Mouse (Mus musculus): ENCODE measurements around the gene Chil1. TPM values are rescaled to one million over a fixed set of nuclear protein-coding genes. Genes with fewer than 3 reads are reported as not detected.

Gene Chil1
- polyA plus RNA-seq, 1 experiment from 2014 or later: 1.5 TPM

DNA sequence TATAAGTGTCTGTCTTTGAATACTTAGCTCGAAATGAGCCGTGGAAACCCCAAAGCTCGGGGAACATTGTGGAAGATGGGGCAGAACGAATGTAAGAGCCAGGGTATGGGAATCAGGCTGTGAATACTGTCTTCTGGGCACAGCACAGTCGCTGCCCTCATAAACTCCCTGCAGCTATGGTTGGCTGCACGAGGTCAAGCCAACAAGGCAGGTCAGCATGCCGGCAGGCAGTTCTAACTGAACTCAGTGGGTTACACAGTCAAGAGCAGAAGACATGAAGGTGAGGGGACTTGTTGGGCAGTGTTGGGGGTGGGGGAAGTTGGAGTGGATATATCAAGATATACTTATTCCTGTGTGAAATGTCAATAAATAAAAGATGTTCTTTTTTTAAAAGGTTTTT, 33.1 kb downstream of the Chil1 start:
- Histone ChIP-seq H3K27ac (no peak overlapping the region; the same call in 1 of the 2 replicates), H3K4me1 (replicated peaks) (peaks cover 59% of the 10 kb centered on the region), H3K9me3 (no peaks in the 10 kb centered on the region), H3K27me3 (ENCODE audit: insufficient read depth, poor library complexity, severe bottlenecking) (peaks cover 13% of the 10 kb centered on the region), H3K4me3 (no peak overlapping the region), H3K36me3 (no peaks in the 10 kb centered on the region)
- 55% methylated on average over 7 of the region's 7 CpGs for WGBS
- no peak for DNase-seq (ENCODE audit: low spot score)

DNA sequence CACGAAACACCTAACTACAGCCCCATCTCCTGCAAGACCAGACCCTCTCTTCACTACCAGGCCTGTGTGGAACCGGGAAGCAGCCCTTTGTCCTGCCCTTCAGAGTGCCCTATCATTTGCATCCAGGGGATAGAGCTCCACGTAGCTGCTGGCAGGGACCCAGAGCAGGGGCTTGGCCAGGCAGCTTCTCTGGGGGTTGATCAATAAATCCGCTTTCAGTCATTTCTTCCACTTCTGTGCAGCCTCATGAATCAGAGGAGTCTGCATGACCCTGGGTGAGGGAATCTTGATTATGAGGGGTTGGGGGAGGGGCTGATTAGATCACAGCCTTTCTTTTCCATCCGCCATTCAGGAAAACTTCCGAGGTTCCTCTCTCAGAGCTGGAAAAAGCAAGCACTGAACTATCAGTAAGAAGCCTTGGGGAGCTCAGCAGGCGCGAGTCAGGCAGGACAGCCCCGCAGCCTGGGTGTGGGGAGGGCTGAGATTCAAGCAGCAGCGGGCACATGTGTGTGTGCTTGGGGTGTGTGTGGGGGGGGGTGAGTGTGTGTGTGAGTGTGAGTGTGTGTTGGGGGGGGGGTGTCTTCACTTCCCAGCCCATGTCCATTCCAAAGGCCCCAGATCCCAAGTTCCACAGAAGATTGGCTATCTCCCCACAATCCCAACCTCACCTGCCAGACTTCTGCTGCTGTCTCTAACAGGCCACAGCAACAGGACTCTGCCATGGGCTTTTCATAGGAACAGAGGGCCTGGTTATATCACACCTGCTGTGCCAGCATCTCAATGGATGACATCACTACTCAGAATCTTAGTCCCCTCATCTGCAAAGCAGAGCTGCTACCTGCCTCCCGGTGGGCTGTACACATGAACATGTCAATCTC, 34.0 kb downstream of the Chil1 start:
- Histone ChIP-seq H3K36me3 (no peaks in the 10 kb centered on the region), H3K4me3 (peak overlapping the region; percentile 6; the same call in 1 of the 2 replicates), H3K4me1 (replicated peaks) (peaks cover 50% of the 10 kb centered on the region), H3K9me3 (no peaks in the 10 kb centered on the region), H3K27me3 (ENCODE audit: insufficient read depth, poor library complexity, severe bottlenecking) (peaks cover 9% of the 10 kb centered on the region), H3K27ac (peak overlapping the region; percentile 85)
- DNase-seq (ENCODE audit: low spot score): peak; percentile 32
- 22% methylated on average over 11 of the region's 11 CpGs for whole genome bisulfite sequencing

DNA sequence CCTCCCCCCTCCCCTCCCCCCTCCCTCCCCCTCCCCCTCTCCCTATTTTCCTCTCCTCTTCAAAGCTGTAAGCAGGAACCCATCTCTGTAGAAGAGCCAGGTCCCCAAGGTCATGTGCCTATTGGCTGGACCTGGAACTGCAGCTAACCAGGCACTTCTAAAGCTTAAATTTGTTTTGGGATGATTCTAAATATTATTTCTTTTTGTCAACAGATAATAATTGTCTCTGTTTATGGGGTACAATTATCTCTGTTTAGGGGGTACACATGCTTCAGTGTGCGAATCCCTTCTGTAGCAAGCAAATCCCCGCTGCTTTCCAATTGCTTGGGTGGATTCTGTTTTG, 34.6 kb downstream of the Chil1 start:
- Histone ChIP-seq H3K27me3 (ENCODE audit: insufficient read depth, poor library complexity, severe bottlenecking) (peaks cover 9% of the 10 kb centered on the region), H3K36me3 (no peaks in the 10 kb centered on the region), H3K27ac (peak overlapping the region; percentile 85; the same call in 1 of the 2 replicates), H3K4me1 (replicated peaks) (peaks cover 44% of the 10 kb centered on the region), H3K4me3 (no peak overlapping the region), H3K9me3 (no peaks in the 10 kb centered on the region)
- WGBS: 91% methylated on average over 2 of the region's 2 CpGs
- DNase-seq (ENCODE audit: low spot score): no peak

DNA sequence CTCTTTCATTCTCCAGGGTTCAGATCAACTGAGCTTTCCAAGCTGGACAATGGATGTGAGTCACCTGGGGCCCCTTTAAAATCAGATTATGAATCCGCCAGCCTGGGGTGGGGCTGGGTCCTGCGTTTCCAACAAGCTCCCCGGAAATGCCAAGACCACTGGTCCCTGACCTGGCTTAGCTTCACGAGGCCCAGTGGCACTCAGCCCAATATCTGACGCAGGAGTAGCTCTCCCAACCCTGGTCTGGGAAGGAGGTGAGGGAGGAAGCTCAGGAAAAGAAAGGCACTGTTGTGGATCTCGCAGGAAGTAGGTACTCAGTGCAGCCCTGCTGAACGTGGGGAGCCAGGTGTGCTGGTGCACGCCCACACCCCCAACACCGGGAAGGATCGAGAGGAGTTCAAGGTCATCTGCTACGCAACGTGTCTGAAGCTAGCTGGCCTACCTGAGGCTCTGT, 35.1 kb downstream of the Chil1 start:
- Histone ChIP-seq H3K4me1 (replicated peaks) (peaks cover 39% of the 10 kb centered on the region), H3K4me3 (no peak overlapping the region), H3K27ac (no peak overlapping the region), H3K27me3 (ENCODE audit: insufficient read depth, poor library complexity, severe bottlenecking) (peaks cover 9% of the 10 kb centered on the region), H3K36me3 (no peaks in the 10 kb centered on the region), H3K9me3 (no peaks in the 10 kb centered on the region)
- 75% methylated on average over 12 of the region's 12 CpGs for WGBS
- DNase-seq (ENCODE audit: low spot score): no peak

DNA sequence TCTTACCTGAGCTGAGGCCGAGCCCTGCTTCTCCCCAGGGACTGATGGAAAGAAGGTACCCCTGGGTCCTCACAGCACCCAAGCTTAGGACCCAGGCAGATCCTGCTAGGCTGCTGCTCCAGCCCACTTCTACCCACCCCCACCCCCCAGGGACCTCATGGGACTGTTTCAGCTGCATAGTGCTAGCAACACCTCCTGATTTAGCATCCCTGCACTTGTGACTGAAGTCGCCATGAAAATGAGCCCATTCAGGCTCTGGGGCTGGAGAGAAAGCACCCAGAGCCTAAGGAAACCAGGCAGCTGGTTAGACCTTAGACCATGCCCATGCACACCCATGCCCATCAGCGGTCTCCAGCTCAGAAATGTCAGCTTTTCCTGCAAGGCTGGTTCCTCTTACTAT, 36.0 kb downstream of the Chil1 start:
- H3K9me3 ChIP-seq: no peaks in the 10 kb centered on the region
- peaks cover 38% of the 10 kb centered on the region for H3K4me1 ChIP-seq (replicated peaks)
- WGBS: 79% methylated on average over 3 of the region's 3 CpGs
- no peak overlapping the region for H3K27ac ChIP-seq
- peaks cover 9% of the 10 kb centered on the region; the same call in 1 of the 2 replicates for H3K27me3 ChIP-seq (ENCODE audit: insufficient read depth, poor library complexity, severe bottlenecking)
- no peak for DNase-seq (ENCODE audit: low spot score)
- no peak overlapping the region for H3K4me3 ChIP-seq
- no peaks in the 10 kb centered on the region for H3K36me3 ChIP-seq

DNA sequence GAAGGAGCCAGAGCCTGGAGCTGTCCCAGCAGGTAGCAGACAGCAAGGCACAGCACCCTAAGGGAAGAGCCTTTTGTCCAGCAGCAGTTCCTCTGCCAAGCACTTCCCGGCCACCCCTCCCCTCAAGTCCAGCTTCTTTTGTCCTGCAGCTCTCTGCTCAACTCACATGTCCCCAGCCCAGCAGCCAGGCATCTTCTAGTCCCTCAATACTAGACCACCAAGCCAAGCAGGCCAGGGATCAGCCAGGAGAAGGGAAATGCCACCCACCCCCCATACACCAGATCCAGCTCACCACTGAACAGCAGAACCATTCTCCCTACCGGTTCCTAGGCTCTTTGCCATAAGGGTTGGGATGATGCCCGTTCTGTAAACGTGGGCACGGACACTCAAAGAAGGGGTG, 37.6 kb downstream of the Chil1 start:
- DNase-seq (ENCODE audit: low spot score): no peak
- Histone ChIP-seq H3K9me3 (no peaks in the 10 kb centered on the region), H3K4me3 (no peak overlapping the region), H3K27ac (no peak overlapping the region; the same call in 1 of the 2 replicates), H3K36me3 (no peaks in the 10 kb centered on the region), H3K4me1 (replicated peaks) (peaks cover 29% of the 10 kb centered on the region), H3K27me3 (ENCODE audit: insufficient read depth, poor library complexity, severe bottlenecking) (0 out of 2 replicates have a peak, but pooled peaks cover 4% of the 10 kb centered on the region)
- 78% methylated on average over 5 of the region's 5 CpGs for WGBS

DNA sequence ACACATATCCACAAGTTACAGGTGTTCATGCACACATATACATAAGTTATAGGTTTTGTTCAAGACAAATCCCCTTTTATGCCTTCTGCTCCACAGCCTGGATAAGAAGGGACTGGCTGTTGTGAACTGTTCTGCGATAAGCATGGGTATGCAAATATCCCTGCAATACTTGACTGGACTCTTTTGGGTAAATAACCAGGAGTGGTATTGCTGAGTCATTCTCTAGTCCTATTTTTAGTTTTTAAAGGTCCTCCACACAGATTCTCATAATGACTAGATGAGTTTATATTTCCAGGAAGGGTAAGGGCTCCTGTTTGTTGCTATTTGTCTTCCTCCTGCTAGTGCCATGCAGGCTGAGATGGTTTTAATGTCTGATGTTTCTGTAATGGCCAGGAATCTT, 39.2 kb downstream of the Chil1 start:
- no peaks in the 10 kb centered on the region for H3K36me3 ChIP-seq
- 93% methylated on average over 1 of the region's 1 CpGs for WGBS

DNA sequence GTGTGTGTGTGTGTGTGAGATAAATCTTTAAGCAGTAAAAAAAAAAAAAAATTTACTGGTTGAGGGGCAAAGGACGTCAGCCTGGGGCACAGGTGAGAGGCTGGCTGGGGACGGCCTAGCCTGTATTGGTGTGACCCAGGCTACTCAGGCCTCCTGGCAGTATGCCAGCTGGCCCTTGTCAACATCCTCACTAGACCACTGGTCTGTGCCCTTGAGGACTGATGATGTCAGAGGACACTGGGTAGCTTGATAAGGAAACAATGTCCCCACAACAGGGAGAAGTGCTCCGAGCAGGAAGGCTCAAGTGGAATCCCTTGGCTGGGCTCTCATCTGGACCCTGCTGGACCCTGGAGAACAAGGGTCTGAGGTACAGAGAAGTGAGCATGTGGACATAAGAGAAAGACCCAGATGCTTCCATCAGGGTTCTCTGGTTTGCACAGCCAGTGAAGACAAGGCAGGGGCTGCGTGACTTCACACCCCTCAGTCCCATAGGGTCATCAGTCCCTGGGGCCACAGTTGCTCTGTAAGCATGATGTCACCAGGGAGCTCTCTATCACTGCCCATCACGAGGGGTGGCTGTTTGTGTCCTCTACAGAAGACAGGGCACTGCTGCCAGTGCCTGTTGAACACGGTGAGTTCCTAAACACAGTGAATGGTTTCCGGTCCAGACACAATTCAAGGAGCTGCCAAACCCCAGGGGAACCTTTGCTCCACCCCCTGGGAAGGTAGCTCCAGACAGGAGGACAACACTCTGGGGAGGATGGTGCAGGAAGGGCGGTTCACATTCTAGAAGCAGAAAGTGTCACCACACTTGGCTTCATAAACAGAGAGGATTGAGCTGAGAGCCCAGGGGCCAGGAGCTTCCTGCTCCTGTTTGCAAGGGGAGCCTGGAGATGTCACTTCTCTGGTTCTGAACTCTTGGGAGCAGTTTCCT, 40.4 kb downstream of the Chil1 start:
- no peak overlapping the region for H3K4me3 ChIP-seq
- WGBS: 68% methylated on average over 8 of the region's 8 CpGs
- 0 out of 2 replicates have a peak, but pooled peaks cover 4% of the 10 kb centered on the region for H3K27me3 ChIP-seq (ENCODE audit: insufficient read depth, poor library complexity, severe bottlenecking)
- no peak for DNase-seq (ENCODE audit: low spot score)
- H3K4me1 ChIP-seq (replicated peaks): peaks cover 4% of the 10 kb centered on the region
- H3K36me3 ChIP-seq: no peaks in the 10 kb centered on the region
- H3K27ac ChIP-seq: no peak overlapping the region
- H3K9me3 ChIP-seq: no peaks in the 10 kb centered on the region

More for the DNA sequence above, 39.2 kb downstream of the Chil1 start:
- H3K9me3 ChIP-seq: no peaks in the 10 kb centered on the region
- 0 out of 2 replicates have a peak, but pooled peaks cover 4% of the 10 kb centered on the region for H3K27me3 ChIP-seq (ENCODE audit: insufficient read depth, poor library complexity, severe bottlenecking)
- H3K4me1 ChIP-seq (replicated peaks): peaks cover 16% of the 10 kb centered on the region
- no peak overlapping the region for H3K4me3 ChIP-seq
- H3K27ac ChIP-seq: no peak overlapping the region
- no peak for DNase-seq (ENCODE audit: low spot score)

DNA sequence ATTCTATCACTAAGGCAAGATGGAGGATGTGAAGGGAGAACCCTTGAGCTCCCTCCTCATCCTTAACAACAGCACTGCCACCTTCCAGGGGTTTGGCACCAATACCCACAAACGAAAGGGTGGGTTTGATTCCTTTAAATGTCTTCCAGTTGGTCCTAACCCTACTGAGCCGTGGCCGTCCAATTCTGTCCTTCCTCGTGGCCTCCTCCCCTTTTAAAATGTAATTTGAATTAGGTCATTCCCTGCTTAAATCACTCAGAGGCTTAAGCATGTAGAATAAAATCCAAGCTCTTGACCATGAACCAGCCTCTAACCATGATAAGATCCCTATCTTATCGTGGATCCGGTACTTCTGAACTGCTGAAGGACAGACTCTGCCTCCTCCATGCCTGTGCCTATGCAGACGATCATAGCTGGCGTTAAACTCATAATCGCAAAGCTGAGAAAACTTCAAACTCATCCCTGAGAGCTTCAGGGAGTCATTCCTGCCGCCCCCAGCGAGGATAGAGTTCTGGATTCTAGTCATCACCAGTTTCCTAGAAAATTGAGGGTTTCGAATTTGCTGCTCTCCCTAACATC, 42.8 kb downstream of the Chil1 start:
- no peaks in the 10 kb centered on the region for H3K36me3 ChIP-seq
- H3K27ac ChIP-seq: no peak overlapping the region
- no peak for DNase-seq (ENCODE audit: low spot score)
- WGBS: 90% methylated on average over 12 of the region's 12 CpGs
- no peaks in the 10 kb centered on the region for H3K4me1 ChIP-seq (replicated peaks)
- H3K27me3 ChIP-seq (ENCODE audit: insufficient read depth, poor library complexity, severe bottlenecking): no peaks in the 10 kb centered on the region
- no peaks in the 10 kb centered on the region for H3K9me3 ChIP-seq
- H3K4me3 ChIP-seq: no peak overlapping the region

DNA sequence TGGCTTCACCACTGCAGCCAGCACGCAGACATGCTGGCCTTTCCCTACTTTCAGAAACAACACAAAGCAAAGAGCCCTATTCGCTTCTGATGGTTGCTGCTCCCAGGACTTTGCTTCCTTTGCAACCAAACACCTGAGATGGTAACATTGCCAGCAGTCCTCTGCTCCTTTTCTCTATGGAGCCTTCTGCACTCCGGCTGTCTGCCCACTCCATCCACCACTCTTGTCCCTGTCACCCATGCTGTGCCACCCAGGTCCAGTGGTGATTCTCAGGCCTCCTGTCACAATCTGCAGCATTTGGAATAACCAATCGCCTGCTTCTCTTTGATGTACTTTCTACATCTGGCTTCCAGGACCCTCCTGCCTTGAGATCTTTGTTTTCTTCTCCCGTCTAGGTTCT, 43.4 kb downstream of the Chil1 start:
- WGBS: 85% methylated on average over 5 of the region's 5 CpGs
- no peak for DNase-seq (ENCODE audit: low spot score)
- no peaks in the 10 kb centered on the region for H3K9me3 ChIP-seq
- no peak overlapping the region for H3K27ac ChIP-seq
- no peak overlapping the region for H3K4me3 ChIP-seq
- peaks cover 3% of the 10 kb centered on the region; the same call in 1 of the 2 replicates for H3K27me3 ChIP-seq (ENCODE audit: insufficient read depth, poor library complexity, severe bottlenecking)
- no peaks in the 10 kb centered on the region for H3K4me1 ChIP-seq (replicated peaks)
- no peaks in the 10 kb centered on the region for H3K36me3 ChIP-seq

DNA sequence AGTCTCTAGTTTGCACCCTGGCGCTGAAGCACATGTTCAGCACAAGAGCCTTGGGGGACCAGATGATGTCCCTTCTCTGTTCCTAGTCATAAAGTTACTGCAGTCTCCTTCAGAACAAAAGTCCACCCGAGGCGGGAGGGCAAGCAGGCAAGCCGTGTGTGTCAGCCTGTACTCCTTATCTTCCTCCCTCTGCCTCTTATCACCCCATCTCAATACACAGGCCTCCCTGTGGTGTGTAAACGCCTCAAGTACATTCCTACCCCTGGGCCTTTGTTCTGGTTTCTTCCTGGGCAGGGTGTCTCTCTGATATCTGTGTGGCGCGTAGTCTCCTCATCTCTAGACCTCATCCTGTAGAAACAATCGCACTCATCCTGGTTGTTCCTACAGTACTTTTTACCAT, 44.8 kb downstream of the Chil1 start:
- Histone ChIP-seq H3K4me1 (replicated peaks) (no peaks in the 10 kb centered on the region), H3K27ac (no peak overlapping the region), H3K27me3 (ENCODE audit: insufficient read depth, poor library complexity, severe bottlenecking) (peaks cover 14% of the 10 kb centered on the region; the same call in 1 of the 2 replicates), H3K4me3 (no peak overlapping the region), H3K36me3 (no peaks in the 10 kb centered on the region), H3K9me3 (no peaks in the 10 kb centered on the region)
- WGBS: 82% methylated on average over 8 of the region's 8 CpGs
- DNase-seq (ENCODE audit: low spot score): no peak

DNA sequence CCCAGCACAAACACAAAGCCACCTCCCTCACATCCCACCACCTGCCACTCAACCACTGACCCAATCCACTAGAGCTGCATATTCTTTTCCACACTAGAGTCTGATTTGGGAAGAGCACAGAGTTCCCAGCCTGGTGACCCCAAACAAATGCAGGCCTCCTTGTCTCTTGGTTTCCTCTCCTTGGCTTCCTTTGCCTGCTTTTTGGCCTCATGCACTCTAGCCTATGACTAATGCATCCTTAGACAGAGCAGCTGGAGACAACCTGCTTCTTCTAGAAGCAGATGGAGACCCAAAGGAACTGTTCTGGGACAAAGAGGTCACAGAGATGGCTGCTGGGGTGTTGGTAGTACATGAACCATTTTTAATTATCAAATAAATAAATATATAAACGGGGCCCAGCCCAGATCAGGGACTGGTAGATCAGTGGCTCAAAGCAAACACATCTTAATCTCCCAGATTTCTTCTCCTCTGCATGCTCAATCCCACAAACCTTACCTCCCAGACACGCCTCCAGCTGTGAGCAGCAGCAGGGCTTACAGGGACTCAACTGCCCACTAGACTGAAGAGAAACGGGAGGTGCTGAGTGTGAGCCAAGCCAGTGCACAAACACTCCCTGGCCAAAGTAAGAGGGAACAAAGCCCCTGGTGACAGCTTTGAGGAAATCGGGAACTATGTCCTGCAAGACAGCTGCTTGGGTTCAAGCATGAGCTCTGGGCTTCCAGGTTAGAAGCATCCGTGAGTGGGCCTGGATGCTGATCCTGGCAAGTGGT, 48.0 kb downstream of the Chil1 start:
- peaks cover 47% of the 10 kb centered on the region for H3K27me3 ChIP-seq (ENCODE audit: insufficient read depth, poor library complexity, severe bottlenecking)
- H3K4me3 ChIP-seq: no peak overlapping the region
- no peaks in the 10 kb centered on the region for H3K9me3 ChIP-seq
- no peaks in the 10 kb centered on the region for H3K36me3 ChIP-seq
- WGBS: 70% methylated on average over 5 of the region's 5 CpGs
- H3K27ac ChIP-seq: no peak overlapping the region
- H3K4me1 ChIP-seq (replicated peaks): peaks cover 22% of the 10 kb centered on the region
- DNase-seq (ENCODE audit: low spot score): no peak
